Comparison of ENCODE assay signal across 8 mouse cellular contexts in the genomic region with DNA sequence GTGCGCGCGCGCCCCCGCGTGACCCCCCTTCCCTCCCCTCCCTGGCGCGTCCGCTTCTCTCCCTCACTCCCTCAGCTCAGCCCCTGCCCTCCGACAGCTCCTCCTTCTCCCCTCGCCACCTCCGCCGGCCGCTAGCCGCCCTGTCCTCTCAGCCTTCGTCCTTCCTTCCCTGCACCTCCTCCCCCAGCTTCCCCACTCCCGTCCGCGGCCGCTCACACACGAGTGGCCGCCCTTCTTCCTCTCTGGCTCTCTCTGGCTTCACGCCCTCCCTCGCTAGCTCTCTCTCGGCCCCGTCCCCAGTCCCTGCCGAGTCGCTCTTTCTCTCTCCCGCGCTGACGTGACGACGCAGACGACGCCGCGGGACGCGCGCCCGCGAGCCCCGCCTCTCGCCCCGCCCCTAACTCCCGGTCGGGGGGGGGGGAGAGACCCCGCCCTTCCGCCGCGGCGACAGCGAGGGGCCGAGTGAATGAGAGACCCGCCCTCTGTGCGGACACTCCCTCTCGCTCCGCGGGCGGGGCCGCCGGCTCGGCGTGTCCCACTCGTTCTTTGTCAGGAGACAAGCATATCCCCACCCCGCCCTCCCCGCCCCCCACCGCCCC. TPM values are rescaled to one million over a fixed set of nuclear protein-coding genes. Genes with fewer than 3 reads are reported as not detected.
DNase-seq lines count a peak whose midpoint lies in the region; ATAC-seq and TF ChIP-seq lines count a peak whose summit lies in the region.
"Not testable (repeated sequence)": the region's sequence is repeated elsewhere in the genome, so short reads cannot be mapped to it uniquely, and the experiment has no call there.

Gene Syncrip (minus strand): TSS at position 345 of the 599 bp plus-strand sequence.

- intact Hi-C loops in heart, postnatal 25 days (cut with DNase I): not testable (repeated sequence)

- DNase-seq in ES-CJ7 (ENCODE audit: low read depth, low spot score): peak; percentile 95
- DNase-seq in cerebellum, adult 11 months: peak; percentile 89
- peak; percentile 90 for DNase-seq in heart, postnatal 25 days (ENCODE audit: low spot score)
- DNase-seq in layer of hippocampus, adult 18-20 months (ENCODE audit: low spot score in 2 of 2): peak; percentile 86 to 91
- peak; percentile 86 for DNase-seq in lung, adult 2 months
- DNase-seq in thymus, adult 18-20 months: peak; percentile 88 to 89

- TF ChIP-seq CTCF in lung, adult 2 months (IDR thresholded peaks at IDR 0.05; ENCODE audit: insufficient read depth, low read length): not testable (repeated sequence)

- peaks cover 32% of the 10 kb centered on the region for H3K4me1 ChIP-seq in forebrain, embryonic 15.5 days
- not testable (repeated sequence) for H3K4me1 ChIP-seq in lung, adult 2 months (ENCODE audit: control insufficient read depth, insufficient read depth, low read length)

- under 1% methylated on average over 57 of the region's 68 CpGs for WGBS in forebrain, embryonic 15.5 days
- WGBS in lung, adult 2 months: under 1% methylated on average over 56 of the region's 68 CpGs

- H3K9me3 ChIP-seq in forebrain, embryonic 15.5 days: not testable (repeated sequence)

- ATAC-seq in forebrain, embryonic 15.5 days (replicated peaks): peak; percentile 95
- ATAC-seq in neutrophil, adult 5-6 weeks (ENCODE audit: extremely low read depth, insufficient number of reproducible peaks, low FRiP score, poor library complexity, severe bottlenecking): peak; percentile 76

- H3K27me3 ChIP-seq in forebrain, embryonic 15.5 days: not testable (repeated sequence)

- H3K36me3 ChIP-seq in forebrain, embryonic 15.5 days: not testable (repeated sequence)

- peak within 1 kb of the TSS; percentile 58 for H3K4me2 ChIP-seq in forebrain, embryonic 15.5 days (replicated peaks)

- H3K4me3 ChIP-seq in forebrain, embryonic 15.5 days: peak within 1 kb of the TSS; percentile 83
- peak within 1 kb of the TSS; percentile 93 for H3K4me3 ChIP-seq in lung, adult 2 months (replicated peaks; ENCODE audit: extremely low read depth, low read depth, low read length)

- peak within 1 kb of the TSS; percentile 82 for H3K9ac ChIP-seq in forebrain, embryonic 15.5 days (replicated peaks)

- H3K27ac ChIP-seq in forebrain, embryonic 15.5 days (replicated peaks): peak within 1 kb of the TSS; percentile 100

- peak; percentile 74 for TF ChIP-seq POLR2A in lung, adult 2 months (IDR thresholded peaks at IDR 0.05; ENCODE audit: borderline replicate concordance, extremely low read depth, low read depth, low read length)

RNA-seq across cellular contexts. Expression of gene Syncrip, which starts in this region (rescaled TPM):
- 120 and 123 TPM in 2 replicates for polyA plus RNA-seq in forebrain, embryonic 15.5 days (2015; fragmentation: Nextera tagmentation; extraction: Ambion mirVana)
- total RNA-seq in heart, postnatal 25 days (2021): 10 to 100 TPM; 53.0 to 64.1 TPM
- 10 to 100 TPM; 58.9 to 60.3 TPM for total RNA-seq in layer of hippocampus, adult 18-20 months (2021)
- polyA plus RNA-seq in lung, adult 2 months (2012; rRNA removed): 3.0 and 7.9 TPM in 2 replicates
- total RNA-seq in neutrophil, adult 5-6 weeks (2017): 85.2 and 85.3 TPM in 2 replicates

Comparison
In these comparisons a context has a peak if more than half of its experiments do, and no peak if none do; other contexts are left out.
1. Peak in every context shown above with its lines: DNase-seq, ATAC-seq, H3K4me3 ChIP-seq and H3K27ac ChIP-seq.
2. RNA of gene Syncrip (polyA plus RNA-seq): 120 to 123 TPM in forebrain, embryonic 15.5 days; 3.0 to 7.9 TPM in lung, adult 2 months; every median in the first group is over 10 times any median in the second.